ENCODE assay signal across 10 mouse cellular contexts in the genomic region with DNA sequence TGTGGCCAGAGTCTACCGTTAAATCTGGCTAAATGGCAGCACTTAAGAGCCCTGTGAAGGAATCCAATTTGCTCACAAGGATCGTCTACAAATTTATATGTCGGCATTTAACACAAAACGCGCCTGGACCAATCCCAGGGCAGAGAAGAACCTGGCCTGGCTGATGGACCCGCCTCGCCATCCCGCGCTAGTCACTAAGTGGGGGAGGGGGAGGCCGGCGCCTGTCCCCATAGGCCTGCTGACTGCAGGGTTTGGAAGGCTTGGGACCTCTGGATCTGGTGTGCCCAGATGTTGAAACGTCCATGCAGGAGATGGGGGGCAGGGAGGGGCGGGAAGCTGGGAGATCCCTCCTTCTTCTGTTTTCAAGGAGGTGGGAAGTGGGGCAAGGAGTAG. TPM values are rescaled to one million over a fixed set of nuclear protein-coding genes. Genes with fewer than 3 reads are reported as not detected.
A peak's percentile ranks its signal among the peaks of the same experiment; 100 is the strongest.
DNase-seq lines count a peak whose midpoint lies in the region; ATAC-seq and TF ChIP-seq lines count a peak whose summit lies in the region.
"Had no signal": no experiment of that assay in that cellular context is flagged by ENCODE, and none has a peak within 500 bp of the region (broad histone marks: within the 10 kb centered on the region; RNA-seq: fewer than 3 reads in every experiment).

No protein-coding gene starts in this region.

- no peak for TF ChIP-seq CTCF in ES-Bruce4 (IDR thresholded peaks at IDR 0.05; ENCODE audit: low read depth, low read length)

- ATAC-seq in heart, embryonic 12.5 days (ENCODE audit: insufficient number of reproducible peaks, low FRiP score), result no peak
- ATAC-seq in forebrain, embryonic 13.5 days, result peak; percentile 27; the same call in 1 of the 2 replicates

- no peak for TF ChIP-seq EP300 in ES-Bruce4 (IDR thresholded peaks at IDR 0.05; ENCODE audit: insufficient read depth, low read depth, low read length)

- no peaks in the 10 kb centered on the region for H3K36me3 ChIP-seq in heart, embryonic 12.5 days
- H3K36me3 ChIP-seq in ES-Bruce4 (ENCODE audit: control insufficient read depth, insufficient read depth, low read length, poor library complexity, severe bottlenecking), result no peaks in the 10 kb centered on the region
- H3K36me3 ChIP-seq in forebrain, embryonic 13.5 days (ENCODE audit: poor library complexity, severe bottlenecking), result no peaks in the 10 kb centered on the region
- no peaks in the 10 kb centered on the region for H3K36me3 ChIP-seq in midbrain, embryonic 10.5 days
- H3K36me3 ChIP-seq: liver, embryonic 13.5 days had no signal

- H3K4me2 ChIP-seq in heart, embryonic 12.5 days, result peak overlapping the region; percentile 59
- peak overlapping the region; percentile 64 for H3K4me2 ChIP-seq in forebrain, embryonic 13.5 days
- H3K4me2 ChIP-seq: liver, embryonic 13.5 days had no signal

- H3K27me3 ChIP-seq in heart, embryonic 12.5 days (replicated peaks), result peaks cover 83% of the 10 kb centered on the region
- no peaks in the 10 kb centered on the region for H3K27me3 ChIP-seq in ES-Bruce4 (ENCODE audit: control insufficient read depth, insufficient read depth, low read length, poor library complexity, severe bottlenecking)
- H3K27me3 ChIP-seq in forebrain, embryonic 13.5 days, result peaks cover 16% of the 10 kb centered on the region
- H3K27me3 ChIP-seq in midbrain, embryonic 10.5 days (ENCODE audit: low read depth, poor library complexity, severe bottlenecking), result peaks cover 65% of the 10 kb centered on the region

- DNase-seq in heart, adult 11 months, result no peak
- DNase-seq in midbrain, embryonic 10.5 days (ENCODE audit: low spot score), result peak; percentile 69
- DNase-seq in c-Kit-positive CD71-positive TER-119-positive erythroid progenitor cells, embryonic 14.5 days (ENCODE audit: low spot score), result no peak
- no peak for DNase-seq in thymus, postnatal 14 days
- DNase-seq in ovary, adult 18-20 months (ENCODE audit: low spot score), result no peak
- DNase-seq: liver, embryonic 13.5 days had no signal

- H3K4me3 ChIP-seq in heart, embryonic 12.5 days, result peak overlapping the region; percentile 34
- peak overlapping the region; percentile 13; the same call in 1 of the 2 replicates for H3K4me3 ChIP-seq in ES-Bruce4 (ENCODE audit: low read depth, low read length)
- H3K4me3 ChIP-seq in forebrain, embryonic 13.5 days, result peak overlapping the region; percentile 31
- H3K4me3 ChIP-seq in midbrain, embryonic 10.5 days, result peak overlapping the region; percentile 58
- H3K4me3 ChIP-seq: liver, embryonic 13.5 days had no signal

- peaks cover 9% of the 10 kb centered on the region for H3K4me1 ChIP-seq in heart, embryonic 12.5 days (replicated peaks)
- peaks cover 7% of the 10 kb centered on the region for H3K4me1 ChIP-seq in ES-Bruce4 (ENCODE audit: control insufficient read depth, insufficient read depth, low read length)
- peaks cover 25% of the 10 kb centered on the region for H3K4me1 ChIP-seq in forebrain, embryonic 13.5 days
- peaks cover 38% of the 10 kb centered on the region for H3K4me1 ChIP-seq in midbrain, embryonic 10.5 days
- H3K4me1 ChIP-seq: liver, embryonic 13.5 days had no signal

- no peaks in the 10 kb centered on the region for H3K9me3 ChIP-seq in heart, embryonic 12.5 days (replicated peaks)
- no peaks in the 10 kb centered on the region for H3K9me3 ChIP-seq in ES-Bruce4 (replicated peaks; ENCODE audit: control insufficient read depth, insufficient read depth, low read length, poor library complexity, severe bottlenecking)
- no peaks in the 10 kb centered on the region for H3K9me3 ChIP-seq in forebrain, embryonic 13.5 days (replicated peaks)
- H3K9me3 ChIP-seq in midbrain, embryonic 10.5 days (replicated peaks), result no peaks in the 10 kb centered on the region
- H3K9me3 ChIP-seq: liver, embryonic 13.5 days had no signal

- TF ChIP-seq POLR2A in ES-Bruce4 (IDR thresholded peaks at IDR 0.05; ENCODE audit: insufficient read depth, low read length), result no peak

- H3K9ac ChIP-seq in heart, embryonic 12.5 days, result no peak overlapping the region
- peak overlapping the region; percentile 41; the same call in 1 of the 2 replicates for H3K9ac ChIP-seq in ES-Bruce4 (ENCODE audit: low read depth, poor library complexity, severe bottlenecking)
- peak overlapping the region; percentile 60 for H3K9ac ChIP-seq in forebrain, embryonic 13.5 days
- H3K9ac ChIP-seq: liver, embryonic 13.5 days had no signal

- WGBS in heart, embryonic 12.5 days, result 2% methylated on average over 13 of the region's 13 CpGs
- 4% methylated on average over 13 of the region's 13 CpGs for WGBS in forebrain, embryonic 13.5 days
- WGBS in midbrain, embryonic 10.5 days, result under 1% methylated on average over 13 of the region's 13 CpGs

- H3K27ac ChIP-seq in heart, embryonic 12.5 days (ENCODE audit: poor library complexity, severe bottlenecking), result no peak overlapping the region
- H3K27ac ChIP-seq in ES-Bruce4 (ENCODE audit: insufficient read depth, low read length), result no peak overlapping the region
- H3K27ac ChIP-seq in forebrain, embryonic 13.5 days, result peak overlapping the region; percentile 72; the same call in 1 of the 2 replicates
- peak overlapping the region; percentile 85 for H3K27ac ChIP-seq in midbrain, embryonic 10.5 days (replicated peaks)
- H3K27ac ChIP-seq: liver, embryonic 13.5 days had no signal

RNA-seq across cellular contexts. Expression of gene Crtac1, which starts 50.6 kb away (rescaled TPM):
- polyA plus RNA-seq in heart, embryonic 12.5 days (2016; fragmentation: Nextera tagmentation; extraction: Ambion mirVana), result 0.55 and 0.59 TPM in 2 replicates
- 10.3 and 12.7 TPM in 2 replicates for polyA plus RNA-seq in ES-Bruce4 (2011; ENCODE audit: insufficient read depth, insufficient read length, low read depth, missing spikeins)
- 12.0 and 14.1 TPM in 2 replicates for polyA plus RNA-seq in forebrain, embryonic 13.5 days (2015; fragmentation: Nextera tagmentation; extraction: Ambion mirVana)
- 2.1 and 4.2 TPM in 2 replicates for polyA plus RNA-seq in midbrain, embryonic 10.5 days (2016; fragmentation: Nextera tagmentation; extraction: Ambion mirVana)
- polyA plus RNA-seq: C2C12 had no signal

Comparison
In these comparisons a context has a peak if more than half of its experiments do, and no peak if none do; other contexts are left out.
1. H3K27ac ChIP-seq: peak in forebrain, embryonic 13.5 days (single experiment) and midbrain, embryonic 10.5 days (single experiment); none in heart, embryonic 12.5 days (single experiment) and ES-Bruce4 (single experiment).
2. Peak in every context shown above with its lines, with median percentiles within 50 percentile points of each other: H3K4me3 ChIP-seq.